Mouse (Mus musculus) midbrain, postnatal 0 days (tissue): ENCODE results near the gene Lyrm1. TPM values are rescaled to one million over a fixed set of nuclear protein-coding genes. Genes with fewer than 3 reads are reported as not detected.

Source experiments
- ATAC-seq: fragments of 200-750 bp; cut with Nextera tagmentation; 2 replicates; pipeline ENCODE4 v1.8.0; 2017; ENCODE audit warnings: moderate number of reproducible peaks, mild to moderate bottlenecking, moderate TSS enrichment, moderate library complexity; ENCODE audit not compliant: low FRiP score
- DNase-seq: peaks from one replicate; pipeline ENCODE4 v3.0.0-alpha.2; 2015; ENCODE audit warnings: low spot score
- H3K27ac ChIP-seq: fragments of 300-500 bp; sonication (generic); 2 replicates; pipeline ENCODE4 v1.5.1; 2014; ENCODE audit warnings: low read depth, mild to moderate bottlenecking, low read length, mixed read lengths
- H3K27me3 ChIP-seq: fragments of 300-500 bp; sonication (generic); 2 replicates; pipeline ENCODE4 v1.6.1; 2014; ENCODE audit warnings: low read length, control low read depth, mixed read lengths; ENCODE audit not compliant: insufficient read depth
- H3K36me3 ChIP-seq: fragments of 300-500 bp; sonication (generic); 2 replicates; pipeline ENCODE4 v1.6.1; 2014; ENCODE audit warnings: low read length, control low read depth, mixed read lengths; ENCODE audit not compliant: insufficient read depth
- H3K4me1 ChIP-seq: fragments of 300-500 bp; sonication (generic); 2 replicates; pipeline ENCODE4 v1.6.1; 2014; ENCODE audit warnings: mild to moderate bottlenecking, control low read depth, antibody characterized with exemption, low read length, mixed read lengths; ENCODE audit not compliant: insufficient read depth
- H3K4me2 ChIP-seq: fragments of 300-500 bp; sonication (generic); 2 replicates; pipeline ENCODE4 v1.6.1; 2014; ENCODE audit warnings: low read depth, mild to moderate bottlenecking, low read length, mixed read lengths; ENCODE audit not compliant: poor library complexity, severe bottlenecking
- H3K4me3 ChIP-seq: fragments of 300-500 bp; sonication (generic); 2 replicates; pipeline ENCODE4 v1.5.1; 2014; ENCODE audit warnings: low read depth, mild to moderate bottlenecking, low read length, moderate library complexity
- H3K9ac ChIP-seq: fragments of 300-500 bp; sonication (generic); replicated peaks from 2 replicates; pipeline ENCODE4 v1.6.1; 2014; ENCODE audit warnings: mild to moderate bottlenecking, low read length, moderate library complexity, mixed read lengths; ENCODE audit not compliant: poor library complexity, severe bottlenecking
- H3K9me3 ChIP-seq: fragments of 300-500 bp; sonication (generic); 2 replicates; pipeline ENCODE4 v1.6.1; 2016; ENCODE audit warnings: low read length, control low read depth
- CTCF ChIP-seq: IDR thresholded peaks from 2 replicates; pipeline ENCODE4 v1.5.1; 2016; ENCODE audit warnings: antibody characterized with exemption, mild to moderate bottlenecking
- WGBS: fragments of 180-500 bp; shearing (Covaris S2); extraction: QIAGEN DNeasy Blood & Tissue Kit; methylation state at CpG from one replicate; pipeline ENCODE4 v1.1.7; 2014; 5-methylcytosine and 5-hydroxymethylcytosine counted together
- polyA plus RNA-seq: library from polyadenylated mRNA; unstranded; fragments of >200 nt; fragmentation: Nextera tagmentation; extraction: Ambion mirVana; gene quantifications from 2 replicates; pipeline ENCODE4 v1.2.1, GENCODE M21; 2015
- total RNA-seq: library from RNA; depleted of rRNA; stranded (reverse); fragments of >200 nt; gene quantifications from 2 replicates; pipeline ENCODE4 v1.2.3, GENCODE M21; 2014

The Lyrm1 gene
- total and polyA plus RNA-seq, 2 experiments from 2014 or later = 5.9 to 25.5 TPM

- TF ChIP-seq CTCF = no peak
- no peak overlapping the region for H3K4me2 ChIP-seq
- no peak overlapping the region for H3K9ac ChIP-seq
- no peak overlapping the region for H3K27ac ChIP-seq
- no peaks in the 10 kb centered on the region for H3K36me3 ChIP-seq
- ATAC-seq (no peak), DNase-seq (no peak)
- no peaks in the 10 kb centered on the region for H3K27me3 ChIP-seq
- H3K4me3 ChIP-seq = no peak overlapping the region
- H3K9me3 ChIP-seq = no peaks in the 10 kb centered on the region
- WGBS = 90% methylated on average over 5 of the region's 5 CpGs
- H3K4me1 ChIP-seq = no peaks in the 10 kb centered on the region
Observed at GRCm38 (mm10) chr7:119974214-119974613, 78.6 kb downstream of the Lyrm1 start.

GRCm38 (mm10) chr7:119976256-119976655 is 80.6 kb downstream of the Lyrm1 start:
- no peak for TF ChIP-seq CTCF
- Histone ChIP-seq H3K9ac (no peak overlapping the region), H3K4me1 (no peaks in the 10 kb centered on the region), H3K27ac (no peak overlapping the region), H3K36me3 (no peaks in the 10 kb centered on the region), H3K4me2 (no peak overlapping the region), H3K4me3 (no peak overlapping the region), H3K27me3 (no peaks in the 10 kb centered on the region), H3K9me3 (no peaks in the 10 kb centered on the region)
- WGBS = 85% methylated on average over 6 of the region's 6 CpGs
- DNase-seq = no peak
- no peak for ATAC-seq

- no peaks in the 10 kb centered on the region for H3K4me1 ChIP-seq
- no peaks in the 10 kb centered on the region for H3K9me3 ChIP-seq
- H3K36me3 ChIP-seq = no peaks in the 10 kb centered on the region
- DNase-seq (no peak), ATAC-seq (no peak)
- no peaks in the 10 kb centered on the region for H3K27me3 ChIP-seq
- 88% methylated on average over 7 of the region's 7 CpGs for WGBS
- no peak overlapping the region for H3K9ac ChIP-seq
- H3K4me2 ChIP-seq = no peak overlapping the region
- no peak overlapping the region for H3K27ac ChIP-seq
- no peak for TF ChIP-seq CTCF
- H3K4me3 ChIP-seq = no peak overlapping the region
Observed at GRCm38 (mm10) chr7:119977574-119977973, 81.9 kb downstream of the Lyrm1 start.

GRCm38 (mm10) chr7:119978576-119978975 is 82.9 kb downstream of the Lyrm1 start:
- Histone ChIP-seq H3K36me3 (no peaks in the 10 kb centered on the region), H3K4me3 (no peak overlapping the region), H3K9me3 (no peaks in the 10 kb centered on the region), H3K27me3 (no peaks in the 10 kb centered on the region), H3K4me1 (no peaks in the 10 kb centered on the region), H3K27ac (no peak overlapping the region), H3K4me2 (no peak overlapping the region), H3K9ac (no peak overlapping the region)
- DNase-seq (no peak), ATAC-seq (no peak)
- no peak for TF ChIP-seq CTCF

- Histone ChIP-seq H3K27ac (no peak overlapping the region), H3K9ac (no peak overlapping the region), H3K4me2 (no peak overlapping the region), H3K4me3 (no peak overlapping the region), H3K27me3 (no peaks in the 10 kb centered on the region), H3K9me3 (no peaks in the 10 kb centered on the region), H3K4me1 (no peaks in the 10 kb centered on the region), H3K36me3 (no peaks in the 10 kb centered on the region)
- TF ChIP-seq CTCF = no peak
- ATAC-seq (no peak), DNase-seq (peak; percentile 8)
- 88% methylated on average over 3 of the region's 3 CpGs for WGBS
Observed at GRCm38 (mm10) chr7:119980170-119980569, 84.5 kb downstream of the Lyrm1 start.

DNA sequence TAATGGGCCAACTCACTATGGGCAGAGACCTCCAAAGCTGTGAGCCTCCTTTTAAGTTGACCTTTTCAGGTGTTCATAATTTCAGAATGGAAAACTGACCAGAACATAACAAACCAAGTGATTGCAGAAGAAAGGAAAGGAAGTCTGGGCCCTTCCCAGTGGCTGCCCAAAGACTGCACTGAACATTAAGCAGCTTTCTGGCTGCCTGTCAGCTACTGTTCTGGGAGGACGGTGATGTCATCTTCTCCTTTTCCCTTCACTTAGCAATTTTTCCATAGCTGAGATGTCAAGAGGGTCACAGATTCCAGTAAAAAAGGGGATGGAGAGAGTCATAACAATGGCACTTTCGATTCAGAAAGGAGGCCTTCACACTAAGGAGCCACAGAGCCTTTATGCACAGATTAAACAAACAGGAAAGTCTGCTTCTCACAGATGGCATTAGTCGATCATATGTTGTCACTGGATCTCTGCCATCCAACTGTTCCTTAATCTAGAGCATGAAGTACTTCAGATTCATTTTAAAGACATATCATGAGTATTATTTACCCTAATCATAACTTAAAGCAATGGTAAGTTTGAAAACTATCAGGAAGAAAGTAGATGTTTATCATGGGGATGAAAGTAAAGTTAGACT is 89.7 kb downstream of the Lyrm1 start:
- no peak for ATAC-seq
- Histone ChIP-seq H3K4me1 (no peaks in the 10 kb centered on the region), H3K4me3 (no peak overlapping the region), H3K9ac (no peak overlapping the region), H3K27me3 (no peaks in the 10 kb centered on the region), H3K9me3 (no peaks in the 10 kb centered on the region), H3K27ac (no peak overlapping the region), H3K36me3 (no peaks in the 10 kb centered on the region), H3K4me2 (no peak overlapping the region)
- peak; percentile 9 for DNase-seq
- 64% methylated on average over 3 of the region's 3 CpGs for WGBS
- TF ChIP-seq CTCF = no peak
